Comparison of ENCODE assay signal across 27 mouse cellular contexts in genomic region chr12:90268111-90268510, GRCm38 (mm10).
"Had no signal": no experiment of that assay in that cellular context is flagged by ENCODE, and none has a peak within 500 bp of the region (broad histone marks: within the 10 kb centered on the region; RNA-seq: fewer than 3 reads in every experiment).

No protein-coding gene starts in this region.

- H3K9me3 ChIP-seq: embryonic facial prominence, embryonic 10.5 days; embryonic facial prominence, embryonic 12.5 days; embryonic facial prominence, embryonic 13.5 days; embryonic facial prominence, embryonic 15.5 days; forebrain, embryonic 10.5 days; forebrain, embryonic 12.5 days; forebrain, embryonic 13.5 days; forebrain, embryonic 15.5 days; heart, embryonic 10.5 days had no signal

- H3K4me3 ChIP-seq: embryonic facial prominence, embryonic 10.5 days; embryonic facial prominence, embryonic 12.5 days; embryonic facial prominence, embryonic 13.5 days; embryonic facial prominence, embryonic 15.5 days; erythroblast, embryonic 14.5 days; forebrain, embryonic 10.5 days; forebrain, embryonic 12.5 days; forebrain, embryonic 13.5 days; forebrain, embryonic 15.5 days; gastrocnemius, adult 2 months; heart, adult 2 months; heart, embryonic 10.5 days had no signal

- H3K27ac ChIP-seq: embryonic facial prominence, embryonic 10.5 days; embryonic facial prominence, embryonic 12.5 days; embryonic facial prominence, embryonic 13.5 days; embryonic facial prominence, embryonic 15.5 days; forebrain, embryonic 10.5 days; forebrain, embryonic 12.5 days; forebrain, embryonic 13.5 days; forebrain, embryonic 15.5 days; gastrocnemius, adult 2 months; heart, adult 2 months; heart, embryonic 10.5 days had no signal

- H3K4me2 ChIP-seq: embryonic facial prominence, embryonic 12.5 days; embryonic facial prominence, embryonic 13.5 days; embryonic facial prominence, embryonic 15.5 days; forebrain, embryonic 12.5 days; forebrain, embryonic 13.5 days; forebrain, embryonic 15.5 days had no signal

- H3K4me1 ChIP-seq: embryonic facial prominence, embryonic 12.5 days; embryonic facial prominence, embryonic 13.5 days; embryonic facial prominence, embryonic 15.5 days; forebrain, embryonic 12.5 days; forebrain, embryonic 13.5 days; forebrain, embryonic 15.5 days; heart, embryonic 10.5 days had no signal

- DNase-seq: cerebellum, adult 8-10 months; cerebellum, adult 9-11 months; cerebellum, postnatal 14 days; cerebellum, postnatal 25 days; cerebellum, postnatal 36 days; embryo, embryonic 11 days; forebrain, postnatal 0 days; gastrocnemius, adult 2 months; gastrocnemius, postnatal 10 days; gastrocnemius, postnatal 14 days; gastrocnemius, postnatal 25 days; gastrocnemius, postnatal 36 days; heart, adult 11 months; heart, adult 18-20 months; heart, adult 2 months had no signal

- H3K9ac ChIP-seq: embryonic facial prominence, embryonic 12.5 days; embryonic facial prominence, embryonic 13.5 days; embryonic facial prominence, embryonic 15.5 days; forebrain, embryonic 12.5 days; forebrain, embryonic 13.5 days; forebrain, embryonic 15.5 days; forebrain, postnatal 0 days had no signal

- H3K36me3 ChIP-seq: embryonic facial prominence, embryonic 10.5 days; embryonic facial prominence, embryonic 12.5 days; embryonic facial prominence, embryonic 13.5 days; embryonic facial prominence, embryonic 15.5 days; forebrain, embryonic 10.5 days; forebrain, embryonic 12.5 days; forebrain, embryonic 15.5 days; heart, embryonic 10.5 days had no signal

- ATAC-seq: forebrain, embryonic 13.5 days; forebrain, embryonic 14.5 days; forebrain, embryonic 15.5 days; forebrain, embryonic 16.5 days; forebrain, postnatal 0 days had no signal

- H3K27me3 ChIP-seq: embryonic facial prominence, embryonic 12.5 days; embryonic facial prominence, embryonic 13.5 days; embryonic facial prominence, embryonic 15.5 days; forebrain, embryonic 12.5 days; forebrain, embryonic 13.5 days; forebrain, embryonic 15.5 days had no signal
